Mouse (Mus musculus): ENCODE measurements around the gene Chn2. TPM values are rescaled to one million over a fixed set of nuclear protein-coding genes. Genes with fewer than 3 reads are reported as not detected.

Chn2 gene
- polyA plus RNA-seq, 1 experiment from 2014 or later: 5.5 TPM

GRCm38 (mm10) chr6:54213743-54214142 is 174.4 kb downstream of the Chn2 start:
- Histone ChIP-seq H3K9ac (ENCODE audit: low read depth, low read length) (no peak overlapping the region), H3K27ac (ENCODE audit: low read depth, low read length) (no peak overlapping the region), H3K27me3 (replicated peaks; ENCODE audit: control insufficient read depth, insufficient read depth, low read length) (no peaks in the 10 kb centered on the region), H3K9me3 (ENCODE audit: control insufficient read depth, low read length) (no peaks in the 10 kb centered on the region), H3K4me3 (ENCODE audit: low read depth, low read length) (no peak overlapping the region), H3K36me3 (ENCODE audit: control insufficient read depth, insufficient read depth, low read length) (no peaks in the 10 kb centered on the region), H3K4me1 (replicated peaks; ENCODE audit: control insufficient read depth, insufficient read depth, low read length) (no peaks in the 10 kb centered on the region), H3K4me2 (no peak overlapping the region)
- ATAC-seq (replicated peaks; ENCODE audit: low FRiP score) (no peak), DNase-seq (ENCODE audit: low spot score) (no peak)
- 80% methylated on average over 7 of the region's 7 CpGs for WGBS

- WGBS: 85% methylated on average over 8 of the region's 8 CpGs
- H3K9ac ChIP-seq (ENCODE audit: low read depth, low read length): no peak overlapping the region
Measured at GRCm38 (mm10) chr6:54215636-54216035, 176.3 kb downstream of the Chn2 start.

GRCm38 (mm10) chr6:54216512-54216911 is 177.2 kb downstream of the Chn2 start:
- WGBS: 76% methylated on average over 5 of the region's 5 CpGs
- Histone ChIP-seq H3K9me3 (ENCODE audit: control insufficient read depth, low read length) (no peaks in the 10 kb centered on the region), H3K4me1 (replicated peaks; ENCODE audit: control insufficient read depth, insufficient read depth, low read length) (no peaks in the 10 kb centered on the region), H3K27ac (ENCODE audit: low read depth, low read length) (no peak overlapping the region), H3K27me3 (replicated peaks; ENCODE audit: control insufficient read depth, insufficient read depth, low read length) (no peaks in the 10 kb centered on the region), H3K9ac (ENCODE audit: low read depth, low read length) (no peak overlapping the region), H3K4me3 (ENCODE audit: low read depth, low read length) (no peak overlapping the region), H3K4me2 (no peak overlapping the region), H3K36me3 (ENCODE audit: control insufficient read depth, insufficient read depth, low read length) (no peaks in the 10 kb centered on the region)
- ATAC-seq (replicated peaks; ENCODE audit: low FRiP score) (no peak), DNase-seq (ENCODE audit: low spot score) (no peak)

More at GRCm38 (mm10) chr6:54215636-54216035, 176.3 kb downstream of the Chn2 start:
- H3K9me3 ChIP-seq (ENCODE audit: control insufficient read depth, low read length): no peaks in the 10 kb centered on the region
- DNase-seq (ENCODE audit: low spot score) (no peak), ATAC-seq (replicated peaks; ENCODE audit: low FRiP score) (no peak)
- H3K4me2 ChIP-seq: no peak overlapping the region
- no peaks in the 10 kb centered on the region for H3K4me1 ChIP-seq (replicated peaks; ENCODE audit: control insufficient read depth, insufficient read depth, low read length)
- no peaks in the 10 kb centered on the region for H3K27me3 ChIP-seq (replicated peaks; ENCODE audit: control insufficient read depth, insufficient read depth, low read length)
- no peak overlapping the region for H3K27ac ChIP-seq (ENCODE audit: low read depth, low read length)
- no peak overlapping the region for H3K4me3 ChIP-seq (ENCODE audit: low read depth, low read length)
- no peaks in the 10 kb centered on the region for H3K36me3 ChIP-seq (ENCODE audit: control insufficient read depth, insufficient read depth, low read length)

- no peak overlapping the region for H3K9ac ChIP-seq (ENCODE audit: low read depth, low read length)
- H3K9me3 ChIP-seq (ENCODE audit: control insufficient read depth, low read length): no peaks in the 10 kb centered on the region
- H3K36me3 ChIP-seq (ENCODE audit: control insufficient read depth, insufficient read depth, low read length): no peaks in the 10 kb centered on the region
- ATAC-seq (replicated peaks; ENCODE audit: low FRiP score) (no peak), DNase-seq (ENCODE audit: low spot score) (no peak)
- WGBS: 64% methylated on average over 14 of the region's 14 CpGs
- H3K4me3 ChIP-seq (ENCODE audit: low read depth, low read length): no peak overlapping the region
- no peaks in the 10 kb centered on the region for H3K4me1 ChIP-seq (replicated peaks; ENCODE audit: control insufficient read depth, insufficient read depth, low read length)
- H3K27ac ChIP-seq (ENCODE audit: low read depth, low read length): no peak overlapping the region
- no peaks in the 10 kb centered on the region for H3K27me3 ChIP-seq (replicated peaks; ENCODE audit: control insufficient read depth, insufficient read depth, low read length)
- no peak overlapping the region for H3K4me2 ChIP-seq
Measured at GRCm38 (mm10) chr6:54220124-54220523, 180.8 kb downstream of the Chn2 start.

GRCm38 (mm10) chr6:54223529-54223928 is 184.2 kb downstream of the Chn2 start:
- Histone ChIP-seq H3K4me1 (replicated peaks; ENCODE audit: control insufficient read depth, insufficient read depth, low read length) (no peaks in the 10 kb centered on the region), H3K4me2 (no peak overlapping the region), H3K4me3 (ENCODE audit: low read depth, low read length) (no peak overlapping the region), H3K27me3 (replicated peaks; ENCODE audit: control insufficient read depth, insufficient read depth, low read length) (no peaks in the 10 kb centered on the region), H3K27ac (ENCODE audit: low read depth, low read length) (no peak overlapping the region), H3K36me3 (ENCODE audit: control insufficient read depth, insufficient read depth, low read length) (no peaks in the 10 kb centered on the region), H3K9me3 (ENCODE audit: control insufficient read depth, low read length) (no peaks in the 10 kb centered on the region), H3K9ac (ENCODE audit: low read depth, low read length) (no peak overlapping the region)
- no peak for DNase-seq (ENCODE audit: low spot score)
- ATAC-seq (replicated peaks; ENCODE audit: low FRiP score): no peak
- 87% methylated on average over 4 of the region's 4 CpGs for WGBS

GRCm38 (mm10) chr6:54224325-54224724 is 185.0 kb downstream of the Chn2 start:
- Histone ChIP-seq H3K9me3 (ENCODE audit: control insufficient read depth, low read length) (no peaks in the 10 kb centered on the region), H3K4me3 (ENCODE audit: low read depth, low read length) (no peak overlapping the region), H3K36me3 (ENCODE audit: control insufficient read depth, insufficient read depth, low read length) (no peaks in the 10 kb centered on the region), H3K9ac (ENCODE audit: low read depth, low read length) (no peak overlapping the region), H3K27ac (ENCODE audit: low read depth, low read length) (no peak overlapping the region), H3K4me2 (no peak overlapping the region), H3K27me3 (replicated peaks; ENCODE audit: control insufficient read depth, insufficient read depth, low read length) (no peaks in the 10 kb centered on the region), H3K4me1 (replicated peaks; ENCODE audit: control insufficient read depth, insufficient read depth, low read length) (no peaks in the 10 kb centered on the region)
- WGBS: 77% methylated on average over 11 of the region's 11 CpGs
- DNase-seq (ENCODE audit: low spot score) (no peak), ATAC-seq (replicated peaks; ENCODE audit: low FRiP score) (no peak)

GRCm38 (mm10) chr6:54225327-54225726 is 186.0 kb downstream of the Chn2 start:
- no peak overlapping the region for H3K9ac ChIP-seq (ENCODE audit: low read depth, low read length)
- no peaks in the 10 kb centered on the region for H3K27me3 ChIP-seq (replicated peaks; ENCODE audit: control insufficient read depth, insufficient read depth, low read length)
- WGBS: 46% methylated on average over 4 of the region's 4 CpGs
- ATAC-seq (replicated peaks; ENCODE audit: low FRiP score) (no peak), DNase-seq (ENCODE audit: low spot score) (no peak)
- H3K4me1 ChIP-seq (replicated peaks; ENCODE audit: control insufficient read depth, insufficient read depth, low read length): no peaks in the 10 kb centered on the region
- H3K4me3 ChIP-seq (ENCODE audit: low read depth, low read length): no peak overlapping the region
- H3K27ac ChIP-seq (ENCODE audit: low read depth, low read length): no peak overlapping the region
- H3K4me2 ChIP-seq: no peak overlapping the region
- H3K9me3 ChIP-seq (ENCODE audit: control insufficient read depth, low read length): no peaks in the 10 kb centered on the region
- H3K36me3 ChIP-seq (ENCODE audit: control insufficient read depth, insufficient read depth, low read length): no peaks in the 10 kb centered on the region

GRCm38 (mm10) chr6:54227061-54227460 is 187.7 kb downstream of the Chn2 start:
- 84% methylated on average over 3 of the region's 3 CpGs for WGBS

GRCm38 (mm10) chr6:54228421-54228820 is 189.1 kb downstream of the Chn2 start:
- Histone ChIP-seq H3K4me2 (no peak overlapping the region), H3K36me3 (ENCODE audit: control insufficient read depth, insufficient read depth, low read length) (no peaks in the 10 kb centered on the region), H3K27ac (ENCODE audit: low read depth, low read length) (no peak overlapping the region; the same call in 1 of the 2 replicates), H3K27me3 (replicated peaks; ENCODE audit: control insufficient read depth, insufficient read depth, low read length) (no peaks in the 10 kb centered on the region), H3K4me3 (ENCODE audit: low read depth, low read length) (no peak overlapping the region), H3K9me3 (ENCODE audit: control insufficient read depth, low read length) (no peaks in the 10 kb centered on the region), H3K4me1 (replicated peaks; ENCODE audit: control insufficient read depth, insufficient read depth, low read length) (no peaks in the 10 kb centered on the region), H3K9ac (ENCODE audit: low read depth, low read length) (no peak overlapping the region)
- WGBS: 78% methylated on average over 9 of the region's 9 CpGs
- ATAC-seq (replicated peaks; ENCODE audit: low FRiP score) (no peak), DNase-seq (ENCODE audit: low spot score) (no peak)

More at GRCm38 (mm10) chr6:54227061-54227460, 187.7 kb downstream of the Chn2 start:
- H3K27me3 ChIP-seq (replicated peaks; ENCODE audit: control insufficient read depth, insufficient read depth, low read length): no peaks in the 10 kb centered on the region
- DNase-seq (ENCODE audit: low spot score) (no peak), ATAC-seq (replicated peaks; ENCODE audit: low FRiP score) (no peak)
- no peak overlapping the region for H3K27ac ChIP-seq (ENCODE audit: low read depth, low read length)
- no peak overlapping the region for H3K4me2 ChIP-seq
- no peaks in the 10 kb centered on the region for H3K9me3 ChIP-seq (ENCODE audit: control insufficient read depth, low read length)
- H3K4me1 ChIP-seq (replicated peaks; ENCODE audit: control insufficient read depth, insufficient read depth, low read length): no peaks in the 10 kb centered on the region
- no peak overlapping the region for H3K4me3 ChIP-seq (ENCODE audit: low read depth, low read length)
- H3K36me3 ChIP-seq (ENCODE audit: control insufficient read depth, insufficient read depth, low read length): no peaks in the 10 kb centered on the region
- H3K9ac ChIP-seq (ENCODE audit: low read depth, low read length): no peak overlapping the region

Data from liver, embryonic 11.5 days (tissue).